Mouse (Mus musculus): ENCODE measurements at regions not wholly inside any gene's neighbourhood (a gene's known extent, or its start where the extent isn't known, plus 50 kb on each side); places are given as distances from the start of the nearest gene placed in this dataset.

- TF ChIP-seq EP300 (IDR thresholded peaks at IDR 0.05) (no peak), CTCF (IDR thresholded peaks at IDR 0.05) (no peak)
These were observed 1348.5 kb upstream of the Tacstd2 start for GRCm38 (mm10) chr6:68884130-68884529.
